Mouse (Mus musculus) Patski (cell line): ENCODE data around the gene Gm20696. TPM values are rescaled to one million over a fixed set of nuclear protein-coding genes. Genes with fewer than 3 reads are reported as not detected.

ENCODE experiments used
- ATAC-seq: fragments of 100-300 bp; one replicate; pipeline ENCODE4 v1.8.0; 2021
- CTCF ChIA-PET: fragments of 350-600 bp; sonication (Branson Sonifier 250); formaldehyde crosslinking; loops from one replicate; lab custom pipeline; 2022; ENCODE audit warnings: inconsistent platforms; lab: Charles Lee
- POLR2A ChIA-PET: fragments of 350-600 bp; sonication (Branson Sonifier 250); formaldehyde crosslinking; loops from one replicate; lab custom pipeline; 2022; ENCODE audit warnings: antibody characterized with exemption, inconsistent platforms; lab: Charles Lee
- DNase-seq: peaks from one replicate; pipeline ENCODE4 v3.0.0-alpha.2; 2011; ENCODE audit warnings: low read depth, low spot score
- H3K27me3 ChIP-seq: fragments of 371-371 bp; one replicate; pipeline ENCODE4 v1.5.1; 2021
- CTCF ChIP-seq: fragments of 100-300 bp; IDR thresholded peaks from one replicate; pipeline ENCODE4 v1.5.1; 2021
- in situ Hi-C: fragments of 300-500 bp; cut with MboI; formaldehyde crosslinking; loops from 3 replicates; pipeline ENCODE4 v1.11.1; 2018; ENCODE audit warnings: low pct_unique_long_range_greater_than_20kb, mixed read lengths
- polyA plus RNA-seq: library from polyadenylated mRNA; unstranded; gene quantifications from one replicate; pipeline ENCODE4 v1.2.3, GENCODE M21; 2021

Gene Gm20696
- polyA plus RNA-seq, 1 experiment from 2014 or later = 0.15 TPM

- TF ChIP-seq CTCF = no peak
- POLR2A ChIA-PET = no interaction called here
- ATAC-seq (no peak), DNase-seq (no peak)
- CTCF ChIA-PET = interaction anchor here (1.3 kb wide), 1 partner anchor 61 kb away, joined by 4 read pairs; no protein-coding TSS in a partner anchor
- no peaks in the 10 kb centered on the region for H3K27me3 ChIP-seq
- in situ Hi-C loops = no loop called here
These were observed 326.4 kb downstream of the Gm20696 start for GRCm38 (mm10) chr6:99339986-99340721.

DNA sequence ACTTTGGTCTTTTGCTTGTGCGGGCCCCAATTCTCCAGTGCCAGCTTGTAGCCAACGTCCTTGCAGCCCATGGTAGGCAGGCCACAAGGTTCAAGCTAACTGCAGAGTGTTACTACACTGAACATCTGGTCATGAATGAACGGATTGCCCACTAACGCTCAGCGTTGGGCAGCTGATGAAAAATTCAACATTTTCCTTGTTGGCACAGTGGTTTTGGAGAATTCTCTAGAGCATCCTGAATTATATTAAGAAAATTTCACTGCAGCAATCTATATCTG lies 327.3 kb downstream of the Gm20696 start:
- DNase-seq (no peak), ATAC-seq (no peak)
- in situ Hi-C loops = no loop called here
- TF ChIP-seq CTCF = no peak
- ChIA-PET POLR2A (interaction anchor here (0.6 kb wide), 1 partner anchor 94 kb away, joined by 3 read pairs; no protein-coding TSS in a partner anchor), CTCF (interaction anchor here (1.3 to 1.7 kb wide), 2 partner anchors 24 to 60 kb away, joined by 3 to 4 read pairs; no protein-coding TSS in a partner anchor)
- no peaks in the 10 kb centered on the region for H3K27me3 ChIP-seq

- TF ChIP-seq CTCF = no peak
- no peak for ATAC-seq
- DNase-seq = no peak
- POLR2A ChIA-PET = interaction anchor here (0.6 kb wide), 2 partner anchors 93 to 144 kb away, joined by 3 to 4 read pairs; no protein-coding TSS in a partner anchor
- in situ Hi-C loops = no loop called here
- CTCF ChIA-PET = interaction anchor here (1.3 to 1.7 kb wide), 2 partner anchors 23 to 60 kb away, joined by 3 to 4 read pairs; no protein-coding TSS in a partner anchor
- no peaks in the 10 kb centered on the region for H3K27me3 ChIP-seq
These were observed 327.8 kb downstream of the Gm20696 start for GRCm38 (mm10) chr6:99338593-99339342.

- no peak for DNase-seq
- TF ChIP-seq CTCF = no peak
- ChIA-PET CTCF (interaction anchor here (1.7 kb wide), 1 partner anchor 23 kb away, joined by 3 read pairs; no protein-coding TSS in a partner anchor), POLR2A (no interaction called here)
- in situ Hi-C loops = no loop called here
- no peak for ATAC-seq
- H3K27me3 ChIP-seq = no peaks in the 10 kb centered on the region
These were observed 328.4 kb downstream of the Gm20696 start for GRCm38 (mm10) chr6:99338174-99338573.

DNA sequence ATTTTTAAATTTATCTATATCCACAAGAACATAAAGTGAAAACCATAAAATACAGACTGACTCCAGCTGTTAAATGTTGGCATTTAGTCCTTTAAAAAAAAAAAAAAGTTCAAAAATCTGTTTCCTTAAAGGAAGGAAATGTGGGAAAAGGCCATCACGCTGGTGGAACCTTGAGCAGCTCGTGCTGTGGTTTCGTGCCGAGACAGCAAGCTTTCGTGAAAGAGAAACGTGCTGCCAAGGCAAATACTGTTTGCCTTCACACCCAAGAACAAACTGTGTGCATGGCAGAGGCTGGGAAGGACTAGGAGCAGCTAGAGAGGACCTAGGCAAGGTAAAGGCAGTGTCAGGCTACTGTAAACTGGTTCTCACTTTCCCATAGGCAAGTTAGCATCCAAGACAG lies 329.0 kb downstream of the Gm20696 start:
- ChIA-PET CTCF (no interaction called here), POLR2A (no interaction called here)
- H3K27me3 ChIP-seq = no peaks in the 10 kb centered on the region
- no peak for TF ChIP-seq CTCF
- DNase-seq = no peak
- in situ Hi-C loops = no loop called here
- ATAC-seq = no peak

- CTCF ChIA-PET = interaction anchor here (1.2 kb wide), 1 partner anchor 20 kb away, joined by 3 read pairs; no protein-coding TSS in a partner anchor
- POLR2A ChIA-PET = no interaction called here
- no peak for TF ChIP-seq CTCF
- DNase-seq (no peak), ATAC-seq (no peak)
- H3K27me3 ChIP-seq = no peaks in the 10 kb centered on the region
- in situ Hi-C loops = no loop called here
These were observed 330.4 kb downstream of the Gm20696 start for GRCm38 (mm10) chr6:99336191-99336590.

GRCm38 (mm10) chr6:99335174-99335830 lies 331.3 kb downstream of the Gm20696 start:
- ATAC-seq (no peak), DNase-seq (no peak)
- ChIA-PET POLR2A (no interaction called here), CTCF (interaction anchor here (1.2 kb wide), 1 partner anchor 21 kb away, joined by 3 read pairs; no protein-coding TSS in a partner anchor)
- no peaks in the 10 kb centered on the region for H3K27me3 ChIP-seq
- in situ Hi-C loops = no loop called here
- TF ChIP-seq CTCF = no peak

- DNase-seq = no peak
- H3K27me3 ChIP-seq = no peaks in the 10 kb centered on the region
- CTCF ChIA-PET = no interaction called here
- no peak for TF ChIP-seq CTCF
- in situ Hi-C loops = no loop called here
- no peak for ATAC-seq
- POLR2A ChIA-PET = no interaction called here
These were observed 332.3 kb downstream of the Gm20696 start for GRCm38 (mm10) chr6:99334255-99334654.

GRCm38 (mm10) chr6:99333127-99333526 lies 333.5 kb downstream of the Gm20696 start:
- H3K27me3 ChIP-seq = no peaks in the 10 kb centered on the region
- ChIA-PET CTCF (interaction anchor here (0.6 to 1.5 kb wide), 2 partner anchors 9 to 11 kb away, joined by 3 read pairs; no protein-coding TSS in a partner anchor), POLR2A (no interaction called here)
- DNase-seq (no peak), ATAC-seq (no peak)
- TF ChIP-seq CTCF = no peak
- in situ Hi-C loops = no loop called here

- in situ Hi-C loops = no loop called here
These were observed 336.4 kb downstream of the Gm20696 start for GRCm38 (mm10) chr6:99330169-99330568.

More at GRCm38 (mm10) chr6:99330169-99330568, 336.4 kb downstream of the Gm20696 start:
- no peaks in the 10 kb centered on the region for H3K27me3 ChIP-seq
- ChIA-PET CTCF (no interaction called here), POLR2A (no interaction called here)
- ATAC-seq (no peak), DNase-seq (no peak)
- TF ChIP-seq CTCF = no peak
